Mouse (Mus musculus) ES-E14 (cell line): ENCODE measurements at regions not wholly inside any gene's neighbourhood (a gene's known extent, or its start where the extent isn't known, plus 50 kb on each side); places are given as distances from the start of the nearest gene placed in this dataset.

ENCODE experiments used
- DNase-seq: peaks from one replicate; pipeline ENCODE4 v3.0.0-alpha.2; 2013; ENCODE audit warnings: low read depth, low spot score
- H3K27ac ChIP-seq: 2 replicates; pipeline ENCODE4 v1.5.1; 2012; ENCODE audit warnings: low read depth, mild to moderate bottlenecking, low read length, moderate library complexity, mixed read lengths; ENCODE audit not compliant: poor library complexity, insufficient read depth, severe bottlenecking
- H3K36me3 ChIP-seq: 2 replicates; pipeline ENCODE4 v1.6.1; 2012; ENCODE audit warnings: mild to moderate bottlenecking, low read length, moderate library complexity, mixed read lengths; ENCODE audit not compliant: control insufficient read depth, poor library complexity, insufficient read depth, severe bottlenecking
- H3K4me1 ChIP-seq, 2 experiments: fragments of 150-350 bp in 1 of 2; sonication (generic) in 1 of 2; 2 replicates each; pipeline ENCODE4 v1.6.1; 2012; ENCODE audit warnings: low read length in 2 of 2, mild to moderate bottlenecking in 1 of 2, mixed read lengths in 1 of 2; ENCODE audit not compliant: control insufficient read depth in 2 of 2, insufficient read depth in 2 of 2, poor library complexity in 1 of 2
- H3K4me3 ChIP-seq, 2 experiments: fragments of 150-350 bp in 1 of 2; sonication (generic) in 1 of 2; 2 replicates each; pipeline ENCODE4 v1.5.1; 2012; ENCODE audit warnings: low read length in 2 of 2, low read depth in 1 of 2, mild to moderate bottlenecking in 1 of 2, mixed read lengths in 1 of 2; ENCODE audit not compliant: insufficient read depth in 1 of 2, poor library complexity in 1 of 2, severe bottlenecking in 1 of 2
- H3K9ac ChIP-seq: 2 replicates; pipeline ENCODE4 v1.6.1; 2012; ENCODE audit warnings: low read depth, mild to moderate bottlenecking, low read length, mixed read lengths; ENCODE audit not compliant: poor library complexity, insufficient read depth, severe bottlenecking
- H3K9me3 ChIP-seq: fragments of 150-350 bp; sonication (generic); 2 replicates; pipeline ENCODE4 v1.6.1; 2012; ENCODE audit warnings: low read depth, mild to moderate bottlenecking, low read length; ENCODE audit not compliant: control insufficient read depth, insufficient read depth
- CHD2 ChIP-seq: IDR thresholded peaks from 2 replicates; pipeline ENCODE4 v1.6.1; 2014; ENCODE audit warnings: mild to moderate bottlenecking, low read depth, low read length, inconsistent platforms
- HCFC1 ChIP-seq: IDR thresholded peaks from 2 replicates; pipeline ENCODE4 v1.6.1; 2012; ENCODE audit warnings: low read length, inconsistent platforms, borderline replicate concordance; ENCODE audit not compliant: insufficient read depth
- MAFK ChIP-seq: IDR thresholded peaks from 2 replicates; pipeline ENCODE4 v1.6.1; 2014; ENCODE audit warnings: mild to moderate bottlenecking, low read depth, low read length, inconsistent platforms; ENCODE audit not compliant: insufficient read depth
- ZC3H11A ChIP-seq: IDR thresholded peaks from 2 replicates; pipeline ENCODE4 v1.6.1; 2012; ENCODE audit warnings: low read depth, mild to moderate bottlenecking, inconsistent platforms, low read length, borderline replicate concordance
- ZNF384 ChIP-seq: IDR thresholded peaks from 2 replicates; pipeline ENCODE4 v1.6.1; 2012; ENCODE audit warnings: low read depth, low read length, inconsistent platforms
- in situ Hi-C, 2 experiments: fragments of 600-800 bp; cut with MboI; formaldehyde crosslinking; loops; one replicate each; pipeline ENCODE4 v1.15.1; 2025; ENCODE audit warnings: low sequenced_read_pairs in 2 of 2, inconsistent platforms in 1 of 2; ENCODE audit not compliant: unreplicated experiment in 2 of 2

DNA sequence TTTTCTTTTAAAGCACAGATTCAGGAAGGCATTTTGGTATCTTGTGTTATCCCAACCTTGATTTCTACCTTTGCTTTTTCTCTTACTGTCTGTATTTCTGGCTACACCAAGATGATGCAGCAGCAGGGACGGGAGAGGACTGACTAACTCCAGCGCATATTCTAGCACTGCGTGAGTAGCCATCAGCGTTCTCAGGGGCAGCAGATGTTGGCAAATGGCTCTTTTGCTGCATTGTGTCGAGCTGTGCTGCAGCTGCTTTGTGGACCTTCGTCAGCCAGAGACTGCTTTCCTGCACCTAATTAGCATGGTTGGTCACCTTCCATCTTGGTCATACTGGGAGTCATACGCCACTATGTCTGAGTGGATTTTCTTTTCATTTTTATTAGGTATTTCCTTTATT lies 133.4 kb upstream of the D16Ertd472e start:
- no peak for DNase-seq
- no peaks in the 10 kb centered on the region for H3K36me3 ChIP-seq
- no peak overlapping the region for H3K27ac ChIP-seq
- no peaks in the 10 kb centered on the region for H3K9me3 ChIP-seq
- in situ Hi-C loops: no loop called here
- no peak for TF ChIP-seq HCFC1
- TF ChIP-seq ZC3H11A: no peak
- TF ChIP-seq CHD2: no peak
- TF ChIP-seq MAFK: no peak
- TF ChIP-seq ZNF384: no peak
- H3K4me1 ChIP-seq: no peaks in the 10 kb centered on the region
- H3K9ac ChIP-seq: no peak overlapping the region
- no peak overlapping the region for H3K4me3 ChIP-seq

DNA sequence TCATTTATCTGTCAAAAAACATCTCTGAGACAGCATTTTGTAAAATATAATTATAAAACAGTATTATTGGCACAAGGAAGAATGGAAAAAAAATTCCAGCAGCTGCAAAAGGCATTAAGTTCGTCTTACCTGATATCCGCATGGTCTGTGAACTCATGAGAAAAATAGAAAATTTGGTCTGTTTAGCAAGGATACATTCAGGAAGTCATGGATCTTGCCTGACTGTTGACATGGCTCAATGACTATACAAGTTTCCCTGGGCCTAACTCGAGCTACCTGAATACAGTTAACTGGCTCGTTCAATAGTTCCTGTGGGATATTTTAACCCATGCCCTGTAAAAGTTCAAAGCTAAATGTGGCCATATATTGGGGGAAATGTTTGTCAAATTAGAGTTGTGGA lies 131.1 kb upstream of the D16Ertd472e start:
- in situ Hi-C loops: no loop called here
- Histone ChIP-seq H3K27ac (no peak overlapping the region), H3K9me3 (no peaks in the 10 kb centered on the region), H3K9ac (no peak overlapping the region), H3K4me3 (no peak overlapping the region), H3K36me3 (no peaks in the 10 kb centered on the region), H3K4me1 (no peaks in the 10 kb centered on the region)
- DNase-seq: no peak
- TF ChIP-seq ZC3H11A (no peak), HCFC1 (no peak), ZNF384 (no peak), MAFK (no peak), CHD2 (no peak)

DNA sequence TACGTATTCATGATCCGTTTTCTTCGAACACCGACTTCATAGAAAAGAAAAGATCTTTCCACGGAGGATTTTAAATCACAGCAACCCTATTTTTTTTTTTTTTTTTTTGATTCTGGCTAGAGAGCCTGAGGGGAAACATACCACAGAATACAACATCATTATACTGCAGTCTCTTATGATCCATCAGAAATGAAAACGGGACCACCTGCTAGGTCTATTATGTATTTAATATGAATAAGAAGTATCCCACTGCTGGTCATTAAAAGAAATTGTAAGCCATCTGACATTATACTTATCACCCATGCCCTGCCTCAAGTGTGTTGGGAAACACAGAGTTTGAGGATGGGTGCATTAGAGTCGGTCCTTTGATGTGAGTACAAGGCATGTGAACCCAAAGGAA lies 130.7 kb upstream of the D16Ertd472e start:
- H3K36me3 ChIP-seq: no peaks in the 10 kb centered on the region
- no peaks in the 10 kb centered on the region for H3K4me1 ChIP-seq
- no peak overlapping the region for H3K9ac ChIP-seq
- H3K4me3 ChIP-seq: no peak overlapping the region
- DNase-seq: no peak
- no peak overlapping the region for H3K27ac ChIP-seq
- in situ Hi-C loops: no loop called here
- H3K9me3 ChIP-seq: no peaks in the 10 kb centered on the region
- TF ChIP-seq ZNF384 (no peak), ZC3H11A (no peak), CHD2 (no peak), MAFK (no peak), HCFC1 (no peak)

DNA sequence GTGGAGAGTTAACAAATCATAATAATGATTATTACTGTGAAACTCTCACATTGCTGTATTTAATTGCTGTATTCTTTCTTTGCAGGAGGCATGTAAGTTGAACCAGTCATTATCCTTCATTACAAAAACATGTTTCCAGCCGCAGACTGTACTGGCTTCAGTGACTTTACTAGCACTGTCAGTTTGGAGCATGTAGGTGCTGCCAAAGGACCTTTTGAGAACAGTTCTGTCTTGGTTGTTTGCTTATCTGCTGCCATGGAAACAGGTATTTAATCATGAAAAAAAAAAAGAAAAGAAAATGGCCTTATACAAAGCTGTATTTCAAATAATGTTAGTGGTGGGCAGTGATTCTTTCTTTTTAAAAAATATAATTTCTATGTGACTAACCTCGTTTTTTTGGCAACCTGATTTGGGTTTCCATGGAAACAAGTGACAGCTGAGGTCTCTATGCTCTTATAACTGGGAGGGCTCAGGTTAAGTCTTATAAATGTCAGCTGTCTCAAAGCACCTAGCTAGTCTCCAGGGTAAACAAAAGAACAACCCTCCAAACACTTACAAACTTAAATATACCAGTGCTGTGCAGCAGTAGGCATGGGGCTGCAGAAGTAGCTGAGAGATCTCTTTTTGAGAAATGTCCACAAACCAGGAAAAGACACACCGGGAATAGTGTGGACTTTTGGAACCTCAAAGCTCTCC lies 121.2 kb upstream of the D16Ertd472e start:
- no peaks in the 10 kb centered on the region for H3K4me1 ChIP-seq
- H3K9me3 ChIP-seq: no peaks in the 10 kb centered on the region
- no peak overlapping the region for H3K4me3 ChIP-seq
- H3K27ac ChIP-seq: no peak overlapping the region
- no peak overlapping the region for H3K9ac ChIP-seq
- TF ChIP-seq MAFK (no peak), ZNF384 (no peak), CHD2 (no peak), HCFC1 (no peak), ZC3H11A (no peak)
- in situ Hi-C loops: no loop called here
- DNase-seq: no peak
- H3K36me3 ChIP-seq: no peaks in the 10 kb centered on the region
